Mouse (Mus musculus) cerebellum, adult 2 months (tissue): ENCODE results near the gene Prmt9.

Source experiments
- CTCF ChIP-seq: fragments of 200-500 bp; IDR thresholded peaks from 2 replicates; pipeline ENCODE4 v1.5.1; 2011; ENCODE audit warnings: low read depth, mild to moderate bottlenecking, control low read depth, low read length, moderate library complexity, borderline replicate concordance; ENCODE audit not compliant: insufficient read depth
- POLR2A ChIP-seq: fragments of 200-500 bp; IDR thresholded peaks from 2 replicates; pipeline ENCODE4 v1.6.1; 2011; ENCODE audit warnings: low read length, control low read depth, borderline replicate concordance; ENCODE audit not compliant: insufficient read depth

DNA sequence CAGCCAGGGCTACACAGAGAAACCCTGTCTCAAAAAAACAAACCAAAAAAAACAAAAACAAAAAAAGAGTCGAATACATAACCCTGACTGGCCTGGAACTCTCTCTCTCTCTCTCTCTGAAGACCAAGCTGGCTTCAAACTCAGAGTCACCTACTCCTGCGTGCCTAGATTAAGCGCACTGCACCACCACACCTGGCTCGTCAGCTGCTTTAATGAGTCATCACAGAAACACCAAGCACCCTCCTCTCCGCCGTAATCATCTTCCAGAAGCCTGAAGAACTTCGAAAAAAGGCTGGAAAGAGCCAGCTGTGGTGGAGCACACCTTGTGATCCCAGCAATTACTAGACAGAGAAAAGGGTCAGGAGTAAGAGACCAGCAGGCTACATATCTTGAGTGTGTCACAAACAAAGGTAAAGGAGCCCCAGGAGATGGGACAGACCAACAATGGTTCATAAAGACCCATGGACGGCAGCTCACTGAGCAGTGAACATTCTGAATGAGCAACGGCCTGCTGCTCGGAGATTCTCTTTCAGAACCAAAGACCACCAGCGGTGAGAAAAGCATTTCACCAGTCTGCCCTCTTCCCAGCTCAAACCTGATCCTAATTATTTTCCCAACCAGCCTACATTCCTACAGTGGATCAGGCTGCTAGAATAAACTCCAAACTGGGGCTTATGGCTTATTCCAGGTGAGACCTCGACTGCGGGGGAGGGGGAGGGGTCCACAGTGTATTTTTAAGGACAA, 37.3 kb upstream of the Prmt9 start:
- no peak for TF ChIP-seq CTCF
- TF ChIP-seq POLR2A, result no peak
